Mouse (Mus musculus) heart, embryonic 15.5 days (tissue): ENCODE data around the gene Apopt1. TPM values are rescaled to one million over a fixed set of nuclear protein-coding genes. Genes with fewer than 3 reads are reported as not detected.

Source experiments
- ATAC-seq: fragments of 200-750 bp; cut with Nextera tagmentation; replicated peaks from 2 replicates; pipeline ENCODE4 v1.8.0; 2017; ENCODE audit warnings: low read depth, moderate TSS enrichment; ENCODE audit not compliant: insufficient number of reproducible peaks, insufficient read depth, low FRiP score
- H3K27ac ChIP-seq: fragments of 300-500 bp; sonication (generic); 2 replicates; pipeline ENCODE4 v1.5.1; 2015; ENCODE audit warnings: mild to moderate bottlenecking, inconsistent platforms
- H3K27me3 ChIP-seq: fragments of 300-500 bp; sonication (generic); 2 replicates; pipeline ENCODE4 v1.6.1; 2015; ENCODE audit warnings: inconsistent platforms
- H3K36me3 ChIP-seq: fragments of 300-500 bp; sonication (generic); 2 replicates; pipeline ENCODE4 v1.6.1; 2015; ENCODE audit warnings: mild to moderate bottlenecking, inconsistent platforms
- H3K4me1 ChIP-seq: fragments of 300-500 bp; sonication (generic); replicated peaks from 2 replicates; pipeline ENCODE4 v1.6.1; 2015; ENCODE audit warnings: inconsistent platforms
- H3K4me2 ChIP-seq: fragments of 300-500 bp; sonication (generic); 2 replicates; pipeline ENCODE4 v1.6.1; 2015; ENCODE audit warnings: inconsistent platforms, mild to moderate bottlenecking, moderate library complexity
- H3K4me3 ChIP-seq: fragments of 300-500 bp; sonication (generic); 2 replicates; pipeline ENCODE4 v1.5.1; 2015; ENCODE audit warnings: mild to moderate bottlenecking, inconsistent platforms
- H3K9ac ChIP-seq: fragments of 300-500 bp; sonication (generic); 2 replicates; pipeline ENCODE4 v1.6.1; 2015; ENCODE audit warnings: mild to moderate bottlenecking, inconsistent platforms
- H3K9me3 ChIP-seq: fragments of 300-500 bp; sonication (generic); replicated peaks from 2 replicates; pipeline ENCODE4 v1.6.1; 2016; ENCODE audit warnings: inconsistent platforms
- WGBS: fragments of 180-500 bp; shearing (Covaris S2); methylation state at CpG from one replicate; pipeline ENCODE4 v1.1.7; 2015; ENCODE audit warnings: mixed read lengths; 5-methylcytosine and 5-hydroxymethylcytosine counted together
- polyA plus RNA-seq: library from polyadenylated mRNA; unstranded; fragments of >200 nt; fragmentation: Nextera tagmentation; extraction: Ambion mirVana; gene quantifications from 2 replicates; pipeline ENCODE4 v1.2.1, GENCODE M21; 2015

Gene Apopt1
- polyA plus RNA-seq, 1 experiment from 2014 or later, result 41.5 TPM

- Histone ChIP-seq H3K4me3 (no peak overlapping the region), H3K4me1 (peaks cover 46% of the 10 kb centered on the region), H3K36me3 (no peaks in the 10 kb centered on the region), H3K9ac (peak overlapping the region; percentile 17; the same call in 1 of the 2 replicates), H3K9me3 (no peaks in the 10 kb centered on the region), H3K27me3 (no peaks in the 10 kb centered on the region), H3K4me2 (no peak overlapping the region), H3K27ac (peak overlapping the region; percentile 50)
- no peak for ATAC-seq
- 63% methylated on average over 13 of the region's 13 CpGs for WGBS
Measured at GRCm38 (mm10) chr12:111694880-111695804, 17.9 kb upstream of the Apopt1 start.

DNA sequence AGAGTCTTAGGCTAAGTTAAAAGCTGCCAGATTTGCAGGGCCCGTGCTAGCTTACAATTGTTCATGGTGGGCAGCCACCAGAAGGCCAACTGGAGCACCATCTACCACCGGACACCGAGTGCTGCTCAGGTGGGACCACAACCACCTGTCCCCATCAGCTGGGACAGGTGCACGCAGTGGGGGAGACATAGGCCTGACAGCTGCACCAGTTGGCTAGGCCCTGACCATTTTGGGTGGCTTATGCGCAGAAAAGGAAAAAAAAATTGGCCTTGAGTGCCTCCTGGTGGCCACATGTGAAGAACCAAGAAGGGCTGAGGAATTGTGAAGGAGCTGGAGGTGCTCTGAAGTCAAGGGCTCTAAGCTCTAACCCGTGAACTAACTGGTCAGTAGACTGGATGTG is 16.8 kb upstream of the Apopt1 start:
- Histone ChIP-seq H3K9me3 (no peaks in the 10 kb centered on the region), H3K27me3 (no peaks in the 10 kb centered on the region), H3K27ac (no peak overlapping the region), H3K4me1 (peaks cover 38% of the 10 kb centered on the region), H3K4me2 (no peak overlapping the region), H3K4me3 (no peak overlapping the region), H3K9ac (no peak overlapping the region), H3K36me3 (no peaks in the 10 kb centered on the region)
- WGBS, result 29% methylated on average over 6 of the region's 6 CpGs
- peak; percentile 4 for ATAC-seq

- Histone ChIP-seq H3K4me1 (peaks cover 29% of the 10 kb centered on the region), H3K9ac (no peak overlapping the region), H3K27me3 (no peaks in the 10 kb centered on the region), H3K27ac (no peak overlapping the region), H3K4me2 (no peak overlapping the region), H3K36me3 (no peaks in the 10 kb centered on the region), H3K9me3 (no peaks in the 10 kb centered on the region), H3K4me3 (no peak overlapping the region)
- no peak for ATAC-seq
- WGBS, result 48% methylated on average over 4 of the region's 4 CpGs
Measured at GRCm38 (mm10) chr12:111697708-111698107, 15.4 kb upstream of the Apopt1 start.

GRCm38 (mm10) chr12:111698346-111698913 is 14.6 kb upstream of the Apopt1 start:
- H3K4me1 ChIP-seq, result peaks cover 23% of the 10 kb centered on the region
- WGBS, result 79% methylated on average over 6 of the region's 6 CpGs
- H3K27ac ChIP-seq, result no peak overlapping the region
- H3K9me3 ChIP-seq, result no peaks in the 10 kb centered on the region
- no peaks in the 10 kb centered on the region for H3K36me3 ChIP-seq
- H3K4me2 ChIP-seq, result no peak overlapping the region
- H3K27me3 ChIP-seq, result no peaks in the 10 kb centered on the region
- no peak overlapping the region for H3K4me3 ChIP-seq
- peak overlapping the region; percentile 28; the same call in 1 of the 2 replicates for H3K9ac ChIP-seq
- no peak for ATAC-seq

GRCm38 (mm10) chr12:111699542-111699941 is 13.5 kb upstream of the Apopt1 start:
- no peaks in the 10 kb centered on the region for H3K27me3 ChIP-seq
- no peaks in the 10 kb centered on the region for H3K9me3 ChIP-seq
- H3K4me1 ChIP-seq, result peaks cover 16% of the 10 kb centered on the region
- no peak overlapping the region for H3K4me3 ChIP-seq
- WGBS, result 81% methylated on average over 4 of the region's 4 CpGs
- no peak overlapping the region for H3K4me2 ChIP-seq
- ATAC-seq, result no peak
- H3K36me3 ChIP-seq, result no peaks in the 10 kb centered on the region
- no peak overlapping the region for H3K27ac ChIP-seq
- no peak overlapping the region for H3K9ac ChIP-seq

DNA sequence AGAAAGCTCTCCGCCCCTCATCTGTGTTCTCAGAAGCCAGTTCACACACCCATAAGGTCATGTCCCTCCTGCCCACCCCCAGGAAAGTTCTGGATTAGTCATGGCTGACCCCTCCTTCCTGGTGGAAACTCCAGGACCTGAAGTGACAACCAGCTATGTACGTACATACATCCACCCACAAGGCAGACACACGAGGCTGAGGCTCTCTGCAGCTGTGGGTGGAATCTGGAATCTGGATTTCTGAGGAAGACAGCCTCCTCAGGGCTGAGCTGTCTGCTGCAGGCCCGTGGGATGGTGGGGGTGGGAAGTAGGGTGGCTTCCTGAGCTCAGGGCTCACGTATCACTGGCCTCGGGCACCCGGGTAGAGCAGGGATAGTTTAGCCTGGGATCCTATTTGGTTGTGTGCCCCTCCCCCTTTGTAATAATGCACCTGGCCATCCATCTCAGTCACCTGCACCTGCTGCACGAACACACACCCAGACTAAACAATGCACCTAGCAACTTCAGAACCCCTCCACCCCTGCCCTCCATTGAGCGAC is 12.1 kb upstream of the Apopt1 start:
- no peak overlapping the region for H3K9ac ChIP-seq
- ATAC-seq, result no peak
- H3K4me3 ChIP-seq, result no peak overlapping the region
- peaks cover 22% of the 10 kb centered on the region for H3K4me1 ChIP-seq
- H3K9me3 ChIP-seq, result no peaks in the 10 kb centered on the region
- no peaks in the 10 kb centered on the region for H3K27me3 ChIP-seq
- no peaks in the 10 kb centered on the region for H3K36me3 ChIP-seq
- no peak overlapping the region for H3K4me2 ChIP-seq
- 61% methylated on average over 9 of the region's 9 CpGs for WGBS
- H3K27ac ChIP-seq, result no peak overlapping the region

DNA sequence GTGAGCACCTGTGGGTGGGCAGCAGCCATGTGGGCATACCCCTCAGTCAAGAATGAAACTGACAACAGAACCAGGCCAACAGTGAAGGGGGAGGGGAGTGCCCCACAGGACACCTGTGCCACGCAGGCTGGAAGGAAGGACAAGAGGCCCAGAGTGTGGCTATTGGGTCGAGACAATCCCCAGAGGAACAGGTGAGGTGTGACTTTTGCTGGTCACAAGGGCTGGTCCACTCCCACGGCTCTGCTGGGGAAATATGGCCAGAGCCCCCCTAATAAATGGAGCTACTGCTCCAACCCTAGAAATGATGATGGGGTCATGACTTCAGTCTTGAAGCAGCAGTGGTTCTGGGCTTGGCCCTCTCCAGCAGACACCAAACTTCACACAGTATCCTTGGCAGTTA is 9.8 kb upstream of the Apopt1 start:
- no peak for ATAC-seq
- no peaks in the 10 kb centered on the region for H3K9me3 ChIP-seq
- peaks cover 34% of the 10 kb centered on the region for H3K4me1 ChIP-seq
- H3K4me3 ChIP-seq, result no peak overlapping the region
- H3K9ac ChIP-seq, result no peak overlapping the region
- WGBS, result 73% methylated on average over 3 of the region's 3 CpGs
- H3K4me2 ChIP-seq, result no peak overlapping the region
- H3K27me3 ChIP-seq, result no peaks in the 10 kb centered on the region
- no peaks in the 10 kb centered on the region for H3K36me3 ChIP-seq
- H3K27ac ChIP-seq, result no peak overlapping the region

GRCm38 (mm10) chr12:111704609-111705008 is 8.5 kb upstream of the Apopt1 start:
- 0 out of 2 replicates have a peak overlapping the region, but pooled peaks have one; percentile 22 for H3K4me2 ChIP-seq

GRCm38 (mm10) chr12:111705186-111705973 is 7.7 kb upstream of the Apopt1 start:
- H3K4me1 ChIP-seq, result peaks cover 33% of the 10 kb centered on the region
- H3K36me3 ChIP-seq, result peaks cover 19% of the 10 kb centered on the region
- no peaks in the 10 kb centered on the region for H3K9me3 ChIP-seq
- ATAC-seq, result peak; percentile 66
- peak overlapping the region; percentile 75 for H3K27ac ChIP-seq
- H3K4me3 ChIP-seq, result no peak overlapping the region
- no peaks in the 10 kb centered on the region for H3K27me3 ChIP-seq
- H3K4me2 ChIP-seq, result no peak overlapping the region
- H3K9ac ChIP-seq, result no peak overlapping the region
- WGBS, result 38% methylated on average over 15 of the region's 15 CpGs

More at GRCm38 (mm10) chr12:111704609-111705008, 8.5 kb upstream of the Apopt1 start:
- Histone ChIP-seq H3K9me3 (no peaks in the 10 kb centered on the region), H3K36me3 (peaks cover 11% of the 10 kb centered on the region), H3K27me3 (no peaks in the 10 kb centered on the region), H3K4me3 (no peak overlapping the region), H3K9ac (0 out of 2 replicates have a peak overlapping the region, but pooled peaks have one; percentile 14), H3K27ac (peak overlapping the region; percentile 75), H3K4me1 (peaks cover 31% of the 10 kb centered on the region)
- ATAC-seq, result peak; percentile 63
- 32% methylated on average over 9 of the region's 9 CpGs for WGBS

- H3K36me3 ChIP-seq, result peaks cover 28% of the 10 kb centered on the region
- peak overlapping the region; percentile 42; the same call in 1 of the 2 replicates for H3K27ac ChIP-seq
- 58% methylated on average over 4 of the region's 4 CpGs for WGBS
Measured at GRCm38 (mm10) chr12:111708181-111708580, 4.9 kb upstream of the Apopt1 start.

DNA sequence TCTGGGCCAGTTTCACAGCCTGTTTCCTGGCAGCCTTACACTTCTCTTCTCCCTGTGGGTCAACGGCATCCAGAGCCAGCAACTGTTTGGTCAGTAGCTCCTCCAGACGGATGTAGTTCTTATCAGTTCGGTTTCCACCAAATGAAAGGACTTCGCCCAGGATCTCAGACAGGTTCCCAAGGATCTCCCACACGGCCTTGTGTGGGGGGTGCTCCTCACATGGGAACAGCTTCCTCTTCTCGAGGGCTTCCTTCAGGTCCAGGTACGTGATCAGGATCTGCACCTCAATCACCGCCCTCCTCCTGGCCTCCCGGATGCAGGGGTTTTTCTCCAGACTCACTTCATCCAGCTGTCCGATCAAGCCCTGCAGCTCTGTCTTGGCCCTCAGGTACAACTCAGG is 3.0 kb upstream of the Apopt1 start:
- Histone ChIP-seq H3K36me3 (peaks cover 28% of the 10 kb centered on the region), H3K4me1 (peaks cover 48% of the 10 kb centered on the region), H3K9ac (no peak overlapping the region), H3K4me2 (no peak overlapping the region), H3K9me3 (no peaks in the 10 kb centered on the region), H3K27ac (no peak overlapping the region), H3K27me3 (no peaks in the 10 kb centered on the region), H3K4me3 (no peak overlapping the region)
- ATAC-seq, result no peak
- 75% methylated on average over 10 of the region's 10 CpGs for WGBS

More at GRCm38 (mm10) chr12:111708181-111708580, 4.9 kb upstream of the Apopt1 start:
- Histone ChIP-seq H3K27me3 (no peaks in the 10 kb centered on the region), H3K4me2 (no peak overlapping the region), H3K4me1 (peaks cover 50% of the 10 kb centered on the region), H3K9ac (no peak overlapping the region), H3K9me3 (no peaks in the 10 kb centered on the region), H3K4me3 (no peak overlapping the region)
- no peak for ATAC-seq
